Mouse (Mus musculus): Measurements from ENCODE around the gene Tbx1.

The Tbx1 gene

DNA sequence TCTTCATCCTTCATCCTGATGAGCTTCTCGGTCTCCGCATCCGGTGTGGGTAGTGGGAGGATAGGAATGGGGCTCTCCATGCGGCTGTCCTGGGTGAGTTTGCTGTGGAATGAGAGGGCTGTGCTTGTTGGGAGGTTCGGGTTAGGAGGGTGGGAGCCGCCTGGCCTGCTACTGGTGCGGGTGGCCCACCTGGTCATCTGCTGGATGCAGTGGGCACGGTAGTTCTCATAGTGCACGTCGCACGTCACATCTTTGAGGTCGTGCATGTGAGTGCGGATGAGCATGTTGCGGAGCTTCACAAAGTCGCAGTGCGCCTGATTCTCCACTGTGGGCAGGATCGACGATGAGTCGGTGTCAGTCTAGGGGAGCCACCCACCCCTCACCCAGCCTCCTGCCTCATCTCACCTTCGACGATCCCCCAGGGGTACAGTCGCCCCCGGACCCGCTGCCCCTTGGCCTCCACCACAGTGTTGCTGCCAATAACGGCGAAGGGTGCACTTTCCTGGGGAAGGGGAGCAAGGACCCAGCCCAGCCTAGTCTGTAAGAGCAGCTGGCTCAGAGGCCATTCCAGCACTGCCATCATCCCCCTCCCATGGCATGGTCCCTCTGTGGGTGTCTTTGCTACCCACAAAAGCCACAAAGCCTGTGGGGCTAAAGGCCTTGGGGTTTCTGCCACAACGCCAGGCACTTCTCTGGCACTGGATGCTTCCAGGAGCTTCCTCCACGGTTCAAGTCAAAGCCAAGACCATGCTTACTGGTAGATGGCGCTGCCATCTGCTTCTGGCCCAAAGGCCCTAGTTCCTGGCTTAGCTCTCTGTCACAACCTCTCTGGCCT is 32.7 kb upstream of the Tbx1 start:
- peak; percentile 42 to 43 for DNase-seq (ENCODE audit: low spot score in 2 of 2)

DNA sequence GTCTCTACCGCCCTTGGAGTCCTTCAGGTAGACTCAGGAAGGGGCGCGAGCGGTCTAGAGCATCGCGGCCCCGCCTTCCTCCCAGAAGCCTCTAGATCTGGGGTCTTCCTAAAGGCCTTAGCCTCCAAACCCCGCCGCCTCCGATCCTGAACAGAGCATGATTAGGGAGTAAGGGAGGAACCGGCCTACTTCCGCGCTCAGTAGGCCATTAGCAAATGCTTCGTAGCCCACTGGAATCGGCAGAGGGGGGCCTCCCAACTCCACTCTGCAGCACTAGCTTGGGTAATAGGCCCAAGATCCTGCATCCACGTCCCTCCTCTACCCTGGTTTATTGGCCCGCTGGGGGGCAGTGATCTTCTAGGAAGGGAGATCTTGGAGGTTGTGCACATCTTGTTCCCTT is 31.5 kb upstream of the Tbx1 start, which contains the start of gene Gp1bb:
Gene Gp1bb, minus strand, starts transcription at position 385 of the 400 bp plus-strand sequence.
- DNase-seq (ENCODE audit: low spot score in 2 of 2) = no peak

DNA sequence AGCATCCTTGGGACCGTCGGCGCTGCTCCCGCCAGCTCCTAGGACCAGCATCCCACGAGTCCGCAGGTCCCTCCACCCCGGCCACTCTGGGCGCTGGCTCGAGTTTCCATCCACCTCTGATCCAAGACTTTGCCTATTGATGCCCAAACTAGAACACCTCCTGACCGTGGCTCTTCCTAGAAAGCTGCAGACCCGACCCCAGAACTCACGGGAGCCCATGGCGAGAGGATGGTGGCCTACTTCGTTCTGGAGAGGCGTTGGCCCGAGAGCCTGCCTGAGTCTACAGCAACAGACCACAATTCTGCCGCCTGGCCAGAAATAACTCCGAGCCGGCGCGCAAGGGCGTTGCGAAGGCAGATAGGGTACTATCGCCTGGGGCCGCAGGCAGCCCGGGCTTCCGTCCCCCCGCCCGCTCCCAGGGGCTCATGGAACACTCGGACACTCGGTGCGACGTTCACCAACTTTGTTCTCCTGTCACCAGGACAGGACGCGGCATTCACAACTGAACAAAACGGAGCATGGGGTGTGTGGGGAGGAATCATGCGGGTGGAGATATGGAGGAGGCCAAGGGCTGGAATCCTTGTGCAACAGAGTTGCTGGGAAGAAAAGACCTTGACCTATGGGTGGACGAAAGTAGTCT is 31.0 kb upstream of the Tbx1 start:
- DNase-seq (ENCODE audit: low spot score in 2 of 2) = peak; percentile 51 to 59

DNA sequence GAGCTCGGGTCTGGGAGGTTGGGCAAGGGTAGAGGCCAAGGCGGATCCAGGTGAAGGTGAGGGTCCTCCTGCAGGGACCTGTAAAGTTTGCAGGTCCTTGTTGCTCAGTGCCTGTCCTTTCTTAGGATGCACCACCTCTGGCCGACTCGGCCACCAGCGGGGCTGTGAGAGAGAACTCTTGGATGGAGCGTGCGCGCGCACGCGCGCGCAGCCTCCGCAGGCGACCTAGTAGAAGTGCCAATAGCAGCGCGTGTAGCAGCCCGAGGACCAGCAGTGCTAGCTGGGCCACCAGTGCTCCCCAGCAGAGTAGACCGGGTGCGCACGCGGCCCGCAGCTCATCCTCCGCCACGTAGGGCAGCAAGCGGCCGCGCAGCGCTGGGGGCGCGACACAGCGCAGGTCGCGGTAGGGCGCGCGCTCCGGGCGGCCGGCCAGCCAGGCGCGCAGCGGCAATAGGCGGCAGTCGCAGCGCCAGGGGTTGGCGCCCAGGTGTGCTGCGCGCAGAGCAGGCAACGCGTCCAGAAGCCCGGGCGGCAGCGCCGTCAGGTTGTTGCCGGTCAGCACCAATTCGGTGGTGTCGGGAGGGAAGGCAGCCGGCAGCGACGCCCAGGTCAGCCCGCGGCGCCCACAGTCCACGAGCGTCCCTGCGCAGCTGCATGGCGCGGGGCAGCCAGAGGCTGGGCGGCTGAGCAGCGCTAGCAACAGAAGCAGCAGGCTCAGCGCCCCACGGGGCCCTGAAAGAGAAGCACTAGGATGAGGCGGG is 30.3 kb upstream of the Tbx1 start:
- DNase-seq (ENCODE audit: low spot score in 2 of 2) = peak; percentile 33 to 63

DNA sequence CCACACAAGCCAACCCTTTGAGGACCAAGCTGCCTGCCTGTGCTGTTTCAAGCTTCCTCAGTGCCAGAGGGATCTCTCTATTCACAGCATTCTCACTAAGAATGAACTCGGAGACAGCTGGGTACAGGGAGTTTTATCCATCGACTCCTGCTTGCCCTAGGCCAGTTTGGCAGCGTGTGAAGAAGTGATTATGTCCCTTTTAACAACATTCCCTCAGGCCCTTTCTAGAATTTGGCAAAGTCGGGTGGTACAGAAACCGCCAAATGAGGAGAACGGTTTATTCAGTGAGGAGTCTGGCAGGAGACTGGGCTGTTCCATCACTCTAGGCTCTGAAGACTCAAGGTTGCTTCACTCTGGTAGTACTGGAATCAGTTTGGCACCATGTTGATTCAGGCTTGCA is 29.7 kb upstream of the Tbx1 start:
- no peak for DNase-seq (ENCODE audit: low spot score in 2 of 2)

DNA sequence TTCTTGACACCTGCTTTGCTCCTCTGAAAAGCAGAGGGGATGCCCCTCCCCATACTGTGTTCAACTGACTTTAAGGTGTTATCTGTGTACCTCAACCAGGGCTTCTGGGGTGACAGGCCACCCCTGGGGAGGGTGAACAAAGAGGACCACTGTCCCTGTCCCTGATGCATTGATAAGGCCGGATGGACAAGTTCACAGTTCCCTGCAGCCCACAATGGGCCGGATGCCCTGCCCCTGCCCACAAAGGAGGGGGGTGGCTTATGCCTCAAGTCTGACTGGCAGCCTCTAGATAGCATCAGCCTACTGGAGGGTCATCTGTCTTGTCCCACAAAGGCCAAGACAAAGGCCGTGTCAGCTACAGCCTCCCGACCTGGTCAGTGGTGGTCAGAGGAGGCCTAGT is 28.6 kb upstream of the Tbx1 start:
- DNase-seq (ENCODE audit: low spot score in 2 of 2) = no peak

DNA sequence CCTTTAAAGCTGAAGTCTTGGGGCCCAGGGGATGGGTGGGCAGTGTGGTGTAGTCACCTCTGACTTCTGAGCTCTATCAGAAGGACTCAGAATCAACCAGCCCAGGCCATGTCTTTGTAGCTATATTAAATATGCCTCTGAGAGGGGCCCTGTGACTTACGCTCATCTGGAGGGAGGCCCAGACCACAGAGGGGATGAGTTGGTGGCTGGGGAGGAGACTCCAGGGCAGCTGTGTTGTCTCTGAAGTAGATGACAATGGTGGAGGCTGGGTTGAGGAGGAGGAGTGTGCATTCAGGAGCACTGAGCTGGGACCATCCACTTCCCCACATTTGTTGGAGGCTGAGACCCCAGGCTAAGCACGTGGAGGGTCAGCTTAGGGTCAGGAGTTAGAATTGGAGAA is 27.8 kb upstream of the Tbx1 start:
- no peak for DNase-seq (ENCODE audit: low spot score in 2 of 2)

DNA sequence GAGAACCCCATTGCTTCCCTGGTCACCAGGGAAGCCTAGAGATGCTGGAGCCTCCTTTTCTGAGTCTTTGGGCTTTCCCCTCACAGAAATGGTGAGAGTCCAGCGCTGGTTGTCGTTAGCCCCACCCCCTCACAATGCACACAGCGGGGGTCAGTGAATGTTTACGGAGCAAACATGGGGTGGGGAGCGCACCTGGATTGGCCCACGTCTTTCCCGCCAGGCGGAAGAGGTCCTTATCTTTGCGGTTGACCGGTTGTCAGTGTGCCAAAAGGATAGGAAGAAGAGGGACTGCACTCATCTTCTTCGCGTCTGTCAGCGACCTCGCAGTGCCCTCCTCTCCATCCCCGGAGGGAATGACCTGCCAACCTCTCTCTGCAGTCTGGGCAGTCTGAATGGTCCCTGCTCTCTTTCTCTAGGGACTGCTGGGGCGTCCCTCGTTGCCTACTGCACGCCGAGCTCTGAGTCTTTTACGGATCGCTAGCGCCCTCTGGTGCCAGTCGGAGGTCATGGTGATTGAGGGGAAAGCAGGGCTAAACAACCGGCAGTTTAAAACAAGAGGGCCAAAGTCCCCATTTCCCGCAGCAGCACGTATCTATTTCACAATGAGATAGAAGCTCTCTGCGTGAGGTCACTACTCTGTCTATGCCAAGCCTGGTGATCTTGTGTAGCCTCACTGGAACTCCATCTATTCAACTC is 27.0 kb upstream of the Tbx1 start:
- DNase-seq (ENCODE audit: low spot score in 2 of 2) = peak; percentile 94 to 96

DNA sequence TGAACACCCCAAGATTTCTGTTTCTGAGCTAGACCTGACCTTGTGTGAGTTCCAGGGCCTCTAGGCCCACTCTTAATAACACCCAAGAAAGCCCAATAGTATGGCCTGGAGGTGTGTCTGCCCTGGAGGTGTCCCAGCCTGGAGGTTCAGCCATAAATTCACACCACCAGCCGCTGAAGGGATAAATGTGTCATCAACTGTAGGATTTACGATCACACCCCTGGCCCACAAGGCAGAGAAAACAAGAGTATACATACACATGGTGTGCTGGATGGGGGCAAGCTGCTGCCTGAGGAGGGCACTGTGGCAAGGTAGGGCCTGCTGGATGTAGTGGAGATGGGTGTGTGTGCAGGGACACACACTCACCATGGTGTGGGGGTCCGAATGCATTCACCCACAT is 22.8 kb upstream of the Tbx1 start:
- no peak for DNase-seq (ENCODE audit: low spot score in 2 of 2)

DNA sequence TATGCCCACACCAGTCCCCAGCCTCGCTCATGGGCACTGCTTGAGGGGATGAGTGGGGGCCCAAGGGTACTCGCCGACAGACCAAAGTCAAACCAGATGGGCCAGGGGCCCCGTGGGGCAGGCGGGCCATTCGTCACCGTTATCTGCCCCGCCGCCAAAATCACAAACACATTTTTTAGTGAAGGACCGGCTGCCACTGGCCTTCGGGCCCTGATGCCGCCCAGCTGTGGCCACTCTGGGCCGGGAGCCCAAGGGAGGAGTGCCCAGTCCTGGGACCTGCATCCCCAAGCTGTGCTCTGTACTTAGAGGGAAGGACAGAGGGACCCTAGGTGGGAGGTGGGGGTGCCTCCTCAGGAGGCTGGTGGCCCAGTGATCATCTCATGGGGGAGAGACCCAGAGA is 21.3 kb upstream of the Tbx1 start:
- DNase-seq (ENCODE audit: low spot score in 2 of 2) = no peak

DNA sequence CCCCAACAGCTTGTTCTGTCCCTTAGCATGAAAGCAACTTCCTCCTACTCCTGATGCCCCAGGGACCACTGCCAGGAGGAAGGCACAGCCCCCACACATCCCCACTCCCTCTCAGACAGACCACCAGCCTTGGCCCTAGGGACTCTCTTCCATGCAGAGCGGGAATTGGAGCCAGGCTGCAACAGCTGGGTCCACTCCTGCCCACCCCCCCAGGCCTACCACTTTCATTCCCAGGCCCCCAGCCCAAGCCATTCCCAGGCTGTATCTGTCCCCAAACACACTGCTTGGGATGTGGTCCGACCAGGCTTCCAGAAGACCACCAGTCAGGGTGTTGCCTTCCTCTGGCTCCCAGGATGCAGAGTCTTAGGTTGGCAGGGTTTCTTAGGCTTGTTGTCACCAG is 18.6 kb upstream of the Tbx1 start:
- DNase-seq (ENCODE audit: low spot score in 2 of 2) = no peak

DNA sequence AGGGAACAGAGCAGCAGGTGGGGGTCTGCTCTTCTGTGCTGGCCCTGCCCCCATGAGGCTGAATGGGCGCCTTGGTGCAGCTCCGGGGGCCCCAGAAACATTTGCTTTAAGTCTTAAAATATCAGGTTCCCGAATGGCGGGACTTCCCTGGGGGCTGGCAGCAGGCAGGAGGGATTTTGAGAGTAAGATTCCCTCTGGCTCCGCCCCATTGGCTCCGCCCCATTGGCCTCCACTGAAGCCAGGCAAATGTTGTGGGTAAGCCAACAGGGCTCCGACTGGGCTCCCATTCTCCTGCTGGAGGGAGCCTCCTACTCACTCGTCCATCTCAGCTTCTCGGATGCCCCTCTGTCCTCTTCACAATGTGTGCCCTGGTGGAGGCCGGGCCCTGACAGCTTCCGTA is 17.8 kb upstream of the Tbx1 start:
- no peak for DNase-seq (ENCODE audit: low spot score in 2 of 2)

DNA sequence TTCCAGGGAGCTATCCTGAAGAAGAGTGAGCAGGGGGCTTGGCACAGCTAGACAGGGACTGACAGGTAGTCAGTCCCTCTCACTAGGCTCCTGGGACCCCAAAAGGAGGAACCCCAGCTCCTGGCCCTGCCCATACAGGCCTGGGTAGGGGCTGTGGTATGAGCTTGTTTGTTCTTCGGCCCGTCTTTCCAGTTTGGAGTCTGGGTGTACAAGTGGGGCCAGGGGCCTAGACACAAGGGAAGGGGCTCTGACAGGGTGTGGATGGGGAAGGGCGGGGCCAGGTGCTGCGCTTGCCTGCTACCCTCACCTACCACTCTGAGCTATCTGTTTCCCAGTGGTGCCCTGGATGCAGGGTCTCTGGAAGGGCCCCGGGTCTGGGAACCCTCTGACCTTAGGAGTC is 15.2 kb upstream of the Tbx1 start:
- no peak for DNase-seq (ENCODE audit: low spot score in 2 of 2)

DNA sequence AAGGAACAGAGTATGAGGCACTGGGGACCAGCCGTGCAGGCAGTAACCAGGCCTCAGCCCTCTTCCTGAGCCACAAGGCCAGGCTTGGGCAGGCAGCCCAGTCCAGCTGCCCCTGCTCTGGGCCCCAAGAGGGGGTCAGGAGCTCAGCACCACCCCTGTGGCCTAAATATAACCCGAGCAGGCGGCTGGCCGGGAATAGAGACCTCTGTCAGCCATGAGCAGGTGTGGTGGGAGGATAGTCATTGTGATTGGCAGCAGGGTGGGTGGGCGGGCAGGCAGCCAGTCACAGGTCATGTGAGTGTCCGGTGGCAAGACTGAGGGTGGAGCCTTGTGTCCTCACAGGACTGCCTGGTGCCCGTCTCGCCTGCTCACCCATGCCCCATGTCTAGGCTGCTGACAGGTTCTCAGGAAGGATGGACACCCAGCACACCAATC is 13.8 kb upstream of the Tbx1 start:
- no peak for DNase-seq (ENCODE audit: low spot score in 2 of 2)

DNA sequence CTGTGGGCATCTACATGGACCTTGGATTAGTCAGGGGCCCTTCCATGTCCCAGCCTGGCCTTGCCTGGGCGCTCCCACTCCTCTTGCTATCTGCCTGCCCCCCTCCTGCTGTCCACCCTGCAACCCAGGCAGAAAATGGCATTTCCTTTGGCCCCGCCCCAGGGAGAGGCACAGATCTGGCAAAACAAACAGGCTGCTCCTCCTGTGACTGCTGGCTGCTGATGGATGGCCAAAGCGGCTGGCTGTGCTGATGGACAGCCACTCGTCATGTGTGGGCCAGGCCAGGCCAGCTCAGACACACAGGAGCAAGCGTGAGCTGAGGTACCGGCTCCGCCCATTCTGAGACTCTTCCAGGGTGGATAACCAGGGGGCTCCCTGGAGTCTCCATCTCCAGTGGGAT is 11.0 kb upstream of the Tbx1 start:
- no peak for DNase-seq (ENCODE audit: low spot score in 2 of 2)

DNA sequence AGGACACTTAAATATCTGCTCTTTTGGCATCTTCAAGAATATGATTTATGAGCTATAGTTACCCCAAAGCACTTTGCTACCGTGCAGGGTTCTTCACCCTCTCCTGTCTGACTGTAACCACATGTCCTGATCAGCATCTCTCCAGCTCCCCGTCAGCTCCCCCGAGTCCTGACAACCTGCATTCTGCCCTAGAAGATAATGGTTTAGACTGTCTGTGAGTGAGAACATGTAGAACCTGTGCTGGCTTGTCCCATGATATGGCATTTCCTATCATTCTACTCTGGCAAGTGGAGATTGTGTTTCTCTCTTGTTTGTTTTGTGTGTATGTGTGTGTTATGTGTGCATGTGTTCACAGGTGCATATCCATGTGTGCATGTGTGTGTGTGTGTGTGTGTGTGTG is 7.5 kb upstream of the Tbx1 start:
- DNase-seq (ENCODE audit: low spot score in 2 of 2) = no peak

DNA sequence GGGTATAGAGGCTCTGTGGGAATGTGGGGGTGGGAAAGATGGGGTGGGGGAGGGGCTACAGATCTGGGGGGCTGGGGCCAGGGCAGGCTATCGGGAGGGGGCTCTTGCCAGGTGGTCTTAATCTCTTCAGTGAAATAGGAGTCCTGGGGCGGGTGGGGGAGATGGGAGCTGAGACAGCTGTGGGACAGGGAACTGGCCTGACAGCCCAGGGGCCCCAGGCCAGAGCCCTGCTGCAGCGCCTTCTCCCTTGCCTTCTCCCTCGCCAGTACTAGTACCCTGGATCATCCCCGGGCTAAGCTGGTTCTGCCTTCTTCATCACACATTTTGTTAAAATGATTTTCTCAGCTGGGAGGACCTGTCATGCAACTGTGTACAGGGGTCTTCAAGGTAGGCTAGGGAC is 5.8 kb upstream of the Tbx1 start:
- DNase-seq (ENCODE audit: low spot score in 2 of 2) = no peak

DNA sequence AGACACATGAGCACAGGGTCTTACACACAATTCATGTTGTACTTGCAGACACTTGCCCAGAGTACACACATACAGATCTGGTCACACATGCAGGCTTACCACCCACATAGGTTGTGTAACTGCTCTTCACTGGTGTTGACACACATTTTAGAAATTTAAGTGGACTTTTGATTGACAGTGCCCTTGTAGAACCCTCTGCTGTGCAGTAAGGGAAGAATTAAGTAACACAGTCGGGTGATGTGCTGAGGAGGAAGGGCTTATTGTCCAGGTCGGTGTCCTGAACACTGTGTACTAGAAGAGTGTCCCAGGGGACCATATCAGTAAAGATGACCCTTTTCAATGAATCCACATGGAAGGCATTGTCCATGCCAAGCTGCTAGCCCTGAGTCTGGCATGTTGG is 3.5 kb upstream of the Tbx1 start:
- no peak for DNase-seq (ENCODE audit: low spot score in 2 of 2)

DNA sequence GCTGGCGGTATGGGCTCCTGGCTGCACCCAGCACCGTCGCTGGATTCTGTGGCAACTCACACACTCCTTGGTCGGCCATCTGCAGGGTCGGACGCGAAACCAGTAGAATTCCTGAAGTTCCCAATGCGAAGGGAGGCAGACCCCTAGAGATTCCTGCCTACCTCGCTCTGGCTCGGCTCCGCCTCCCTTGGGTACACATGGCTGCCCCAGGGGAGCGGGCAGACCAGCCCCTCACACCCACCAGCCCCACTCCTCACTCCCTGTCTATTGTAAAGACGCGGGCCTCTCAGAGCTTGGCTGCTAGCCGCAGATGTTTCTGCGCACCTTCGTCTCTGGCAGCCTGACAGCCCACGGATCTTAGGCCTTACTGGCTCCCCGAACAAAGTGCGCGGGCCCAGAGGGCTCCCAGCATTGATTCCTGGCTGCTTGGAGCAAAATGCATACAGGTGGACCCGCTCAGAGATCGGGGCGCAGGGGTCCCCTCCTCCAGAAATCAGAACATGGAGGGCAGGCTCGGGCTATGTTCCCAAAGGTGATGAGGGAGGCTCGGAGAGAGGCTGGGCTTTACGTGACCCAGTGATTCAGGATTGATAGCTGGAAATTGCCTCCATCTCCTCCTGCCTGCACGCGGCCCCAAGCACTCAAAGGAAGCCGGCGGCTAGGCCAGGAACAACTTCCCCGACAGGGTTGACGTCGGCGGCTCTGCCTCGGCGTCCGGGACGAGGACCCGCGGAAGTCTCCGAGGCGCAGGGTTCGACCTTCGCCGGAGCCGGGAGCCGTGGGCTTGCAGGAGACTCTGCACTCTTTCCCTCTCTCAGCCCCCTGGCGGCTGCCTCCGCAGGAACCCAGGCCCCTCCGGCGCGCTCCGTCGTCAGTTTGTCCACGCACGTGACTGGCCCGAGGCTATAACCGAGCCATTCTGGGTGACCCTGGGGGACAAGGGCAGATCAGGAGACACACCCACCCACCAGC is 862 bp upstream of the Tbx1 start:
- DNase-seq (ENCODE audit: low spot score in 2 of 2) = no peak

DNA sequence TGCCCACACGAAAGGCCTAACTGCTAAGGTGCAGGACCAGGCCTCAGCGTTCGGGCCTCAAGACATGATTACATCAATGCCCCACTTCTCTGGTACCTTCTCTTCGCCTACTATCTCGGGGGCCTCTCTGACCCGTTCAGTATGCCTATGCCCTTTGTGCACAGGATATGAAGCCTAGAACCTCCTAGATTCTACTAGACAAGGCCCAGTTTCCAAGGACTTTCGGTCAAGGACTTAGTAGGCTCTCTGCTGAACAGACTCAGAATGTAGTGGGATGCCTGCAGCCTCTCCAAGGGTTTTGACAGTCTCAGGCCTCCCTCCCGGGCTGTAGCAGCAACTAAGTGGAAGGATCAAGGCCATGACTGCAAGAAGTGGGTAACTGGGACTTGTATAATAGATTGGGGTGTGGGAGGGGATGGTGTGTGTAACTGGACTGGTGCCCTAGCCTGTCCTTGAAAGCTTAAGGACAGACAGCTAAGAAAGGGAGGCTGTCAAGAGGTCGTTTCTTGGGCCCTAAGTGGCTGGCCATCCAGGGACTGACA is 1.3 kb downstream of the Tbx1 start:
- DNase-seq (ENCODE audit: low spot score in 2 of 2) = no peak

DNA sequence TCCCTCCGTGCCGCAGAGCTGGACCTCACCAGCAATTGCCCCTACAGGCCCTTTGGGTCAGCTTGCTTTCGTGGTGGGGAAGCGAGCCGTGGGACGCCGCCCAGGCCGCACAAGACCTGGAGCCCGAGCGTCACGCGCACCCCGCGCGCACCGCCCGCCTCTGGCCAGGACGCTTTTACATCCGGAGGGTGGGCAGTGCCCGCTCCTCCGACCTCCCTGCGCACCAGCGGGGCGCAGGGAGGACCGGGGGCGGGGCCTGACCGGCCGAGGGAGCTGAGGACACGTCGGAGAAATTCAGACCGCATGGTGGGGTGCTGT is 1.8 kb downstream of the Tbx1 start:
- no peak for DNase-seq (ENCODE audit: low spot score in 2 of 2)

Data from right cerebral cortex, adult 2 months (tissue).